8 mouse cellular contexts compared by ENCODE assay signal in the genomic region with DNA sequence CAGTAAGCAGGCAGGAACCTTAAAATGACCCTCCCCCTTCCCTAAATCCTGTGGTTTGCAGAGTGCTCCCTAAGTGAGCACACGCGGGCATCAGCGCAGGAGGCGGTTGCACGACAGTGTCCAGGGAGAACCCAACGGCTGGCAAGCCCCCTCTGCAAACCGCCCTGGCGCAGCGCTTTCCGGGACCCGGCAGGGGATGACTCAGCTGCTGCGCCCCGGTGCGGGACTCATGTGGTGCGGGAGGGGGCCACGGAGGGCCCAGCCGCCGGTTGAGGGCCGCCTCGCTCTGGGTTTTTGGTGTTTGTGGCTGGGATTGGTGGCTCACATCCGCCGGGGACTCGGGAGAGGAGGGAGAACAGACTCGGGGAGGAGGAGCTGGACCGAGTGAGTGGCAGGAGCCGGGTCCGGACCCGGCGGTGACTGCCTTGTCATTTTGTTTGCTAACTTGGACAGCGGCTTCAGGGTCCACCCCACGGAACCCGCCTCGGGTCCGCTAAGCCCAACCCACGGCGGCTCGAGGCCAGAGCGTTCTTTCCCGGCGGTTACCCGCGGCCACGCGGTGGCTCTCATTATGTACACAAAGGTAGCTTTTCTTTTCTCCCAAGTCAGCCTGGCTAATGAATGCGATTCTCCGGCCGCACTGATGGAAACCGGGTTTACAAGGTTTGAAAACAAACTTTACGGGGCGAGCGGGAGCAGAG. TPM values are rescaled to one million over a fixed set of nuclear protein-coding genes. Genes with fewer than 3 reads are reported as not detected.
A peak's percentile ranks its signal among the peaks of the same experiment; 100 is the strongest.
DNase-seq lines count a peak whose midpoint lies in the region; ATAC-seq lines count a peak whose summit lies in the region.

No protein-coding gene starts in this region.

- DNase-seq in A20 (ENCODE audit: low read depth, low spot score): peak; percentile 81
- DNase-seq in adrenal gland, adult (ENCODE audit: inconsistent age in 2 of 2, low spot score in 1 of 2): peak; percentile 93 to 96
- peak; percentile 81 for DNase-seq in embryonic facial prominence, embryonic 11.5 days (ENCODE audit: low spot score)
- DNase-seq in natural killer cell, adult 2 months (ENCODE audit: low spot score in 2 of 2): peak; percentile 77 to 78
- DNase-seq in testis, postnatal 14 days (ENCODE audit: low spot score): peak; percentile 77

- peak overlapping the region; percentile 65 for H3K4me3 ChIP-seq in embryonic facial prominence, embryonic 11.5 days (ENCODE audit: low read depth, low read length)
- H3K4me3 ChIP-seq in heart, embryonic 11.5 days (ENCODE audit: low read depth, low read length): peak overlapping the region; percentile 66
- peak overlapping the region; percentile 65 for H3K4me3 ChIP-seq in kidney, embryonic 15.5 days (replicated peaks)
- peak overlapping the region; percentile 64 for H3K4me3 ChIP-seq in liver, embryonic 15.5 days (replicated peaks)

- H3K36me3 ChIP-seq in embryonic facial prominence, embryonic 11.5 days (replicated peaks; ENCODE audit: control insufficient read depth, insufficient read depth, low read depth, low read length): no peaks in the 10 kb centered on the region
- H3K36me3 ChIP-seq in heart, embryonic 11.5 days (ENCODE audit: control insufficient read depth, insufficient read depth, low read length): no peaks in the 10 kb centered on the region
- H3K36me3 ChIP-seq in kidney, embryonic 15.5 days: no peaks in the 10 kb centered on the region
- H3K36me3 ChIP-seq in liver, embryonic 15.5 days (replicated peaks): no peaks in the 10 kb centered on the region

- H3K4me1 ChIP-seq in embryonic facial prominence, embryonic 11.5 days (ENCODE audit: control insufficient read depth, insufficient read depth, low read length): no peaks in the 10 kb centered on the region; the same call in 1 of the 2 replicates
- H3K4me1 ChIP-seq in heart, embryonic 11.5 days (ENCODE audit: control insufficient read depth, insufficient read depth, low read length): no peaks in the 10 kb centered on the region
- H3K4me1 ChIP-seq in kidney, embryonic 15.5 days: peaks cover 23% of the 10 kb centered on the region
- peaks cover 31% of the 10 kb centered on the region for H3K4me1 ChIP-seq in liver, embryonic 15.5 days (replicated peaks)

- ATAC-seq in embryonic facial prominence, embryonic 11.5 days (replicated peaks; ENCODE audit: insufficient number of reproducible peaks, low FRiP score, low TSS enrichment, low read depth): peak; percentile 63
- ATAC-seq in heart, embryonic 11.5 days (replicated peaks; ENCODE audit: insufficient number of reproducible peaks, low FRiP score, low TSS enrichment): peak; percentile 63
- ATAC-seq in kidney, embryonic 15.5 days (replicated peaks; ENCODE audit: low FRiP score): peak; percentile 57
- peak; percentile 67 for ATAC-seq in liver, embryonic 15.5 days (ENCODE audit: insufficient read depth)

- under 1% methylated on average over 51 of the region's 51 CpGs for WGBS in embryonic facial prominence, embryonic 11.5 days
- WGBS in heart, embryonic 11.5 days (ENCODE audit: insufficient replicate concordance): under 1% methylated on average over 51 of the region's 51 CpGs
- WGBS in kidney, embryonic 15.5 days: under 1% methylated on average over 51 of the region's 51 CpGs
- WGBS in liver, embryonic 15.5 days (ENCODE audit: insufficient replicate concordance): under 1% methylated on average over 48 of the region's 51 CpGs

- no peaks in the 10 kb centered on the region for H3K27me3 ChIP-seq in embryonic facial prominence, embryonic 11.5 days (ENCODE audit: control insufficient read depth, insufficient read depth, low read length)
- H3K27me3 ChIP-seq in heart, embryonic 11.5 days (ENCODE audit: control insufficient read depth, insufficient read depth, low read length): no peaks in the 10 kb centered on the region
- no peaks in the 10 kb centered on the region for H3K27me3 ChIP-seq in kidney, embryonic 15.5 days
- peaks cover 57% of the 10 kb centered on the region for H3K27me3 ChIP-seq in liver, embryonic 15.5 days

- H3K9me3 ChIP-seq in embryonic facial prominence, embryonic 11.5 days (replicated peaks; ENCODE audit: control insufficient read depth, low read length): no peaks in the 10 kb centered on the region
- H3K9me3 ChIP-seq in heart, embryonic 11.5 days (replicated peaks; ENCODE audit: control insufficient read depth, low read length): no peaks in the 10 kb centered on the region
- H3K9me3 ChIP-seq in kidney, embryonic 15.5 days (replicated peaks): no peaks in the 10 kb centered on the region
- H3K9me3 ChIP-seq in liver, embryonic 15.5 days (replicated peaks): no peaks in the 10 kb centered on the region

- H3K4me2 ChIP-seq in embryonic facial prominence, embryonic 11.5 days (ENCODE audit: low read depth, low read length): peak overlapping the region; percentile 91
- peak overlapping the region; percentile 98 for H3K4me2 ChIP-seq in heart, embryonic 11.5 days
- peak overlapping the region; percentile 94 for H3K4me2 ChIP-seq in kidney, embryonic 15.5 days
- peak overlapping the region; percentile 86 for H3K4me2 ChIP-seq in liver, embryonic 15.5 days

- peak overlapping the region; percentile 95 for H3K27ac ChIP-seq in embryonic facial prominence, embryonic 11.5 days (replicated peaks; ENCODE audit: low read depth, low read length)
- peak overlapping the region; percentile 94 for H3K27ac ChIP-seq in heart, embryonic 11.5 days (ENCODE audit: low read depth, low read length)
- peak overlapping the region; percentile 98 for H3K27ac ChIP-seq in kidney, embryonic 15.5 days
- peak overlapping the region; percentile 86 for H3K27ac ChIP-seq in liver, embryonic 15.5 days (replicated peaks)

- H3K9ac ChIP-seq in embryonic facial prominence, embryonic 11.5 days (replicated peaks; ENCODE audit: low read length): peak overlapping the region; percentile 91
- H3K9ac ChIP-seq in heart, embryonic 11.5 days (ENCODE audit: low read depth, low read length): peak overlapping the region; percentile 81
- peak overlapping the region; percentile 71 for H3K9ac ChIP-seq in kidney, embryonic 15.5 days
- peak overlapping the region; percentile 50 for H3K9ac ChIP-seq in liver, embryonic 15.5 days

RNA-seq across cellular contexts. Expression of a gene that starts 0.5 kb away (rescaled TPM):
- polyA plus RNA-seq in embryonic facial prominence, embryonic 11.5 days (2014; fragmentation: Nextera tagmentation; extraction: Ambion mirVana): 92.4 and 96.5 TPM in 2 replicates
- 27.1 and 31.5 TPM in 2 replicates for polyA plus RNA-seq in heart, embryonic 11.5 days (2014; fragmentation: Nextera tagmentation; extraction: Ambion mirVana)
- 87.9 and 89.6 TPM in 2 replicates for polyA plus RNA-seq in kidney, embryonic 15.5 days (2015; fragmentation: Nextera tagmentation; extraction: Ambion mirVana)
- 8.0 and 9.1 TPM in 2 replicates for polyA plus RNA-seq in liver, embryonic 15.5 days (2015; fragmentation: Nextera tagmentation; extraction: Ambion mirVana)

Comparison
In these comparisons a context has a peak if more than half of its experiments do, and no peak if none do; other contexts are left out.
1. Peak in every context shown above with its lines: DNase-seq, ATAC-seq, H3K4me3 ChIP-seq and H3K27ac ChIP-seq.